Mouse (Mus musculus) left cerebral cortex, adult 8-10 months (tissue): ENCODE data around the gene Gm4201. TPM values are rescaled to one million over a fixed set of nuclear protein-coding genes. Genes with fewer than 3 reads are reported as not detected.
"Not testable (repeated sequence)": the region's sequence is repeated elsewhere in the genome, so short reads cannot be mapped to it uniquely, and the experiment has no call there.

Experiments
- DNase-seq, 2 experiments: peaks; one replicate each; pipeline ENCODE4 v3.0.0; 2022; ENCODE audit warnings: low spot score in 2 of 2
- total RNA-seq, 4 experiments: library from RNA; stranded (reverse); gene quantifications; 2 replicates each; pipeline ENCODE4 v1.2.4; 2022

Gm4201 gene
- total RNA-seq: not detected

- not testable (repeated sequence) for DNase-seq
These were observed at the start of gene Gm4201 for GRCm38 (mm10) chr7:22565243-22565642. Gene Gm4201 (minus strand): TSS chr7:22565343.

GRCm38 (mm10) chr7:22588027-22588426, 22.9 kb upstream of the Gm4201 start, which contains the start of gene Gm4565:
Gene Gm4565 (minus strand): TSS chr7:22588127.
- DNase-seq: not testable (repeated sequence)

GRCm38 (mm10) chr7:22534787-22535186, 30.4 kb downstream of the Gm4201 start, which contains the start of gene Gm8677:
Gene Gm8677 (minus strand): TSS chr7:22534887.
- not testable (repeated sequence) for DNase-seq

- not testable (repeated sequence) for DNase-seq
These were observed 42.5 kb downstream of the Gm4201 start, which contains the start of gene Vmn1r152 for GRCm38 (mm10) chr7:22522667-22523066. Gene Vmn1r152 (plus strand): TSS chr7:22522967.

Other genes starting within 250 kb of the Gm4201 start
- gene Gm4187, start 235.6 kb downstream of the Gm4201 start, total RNA-seq: not detected
- gene Gm8660, start 194.3 kb downstream of the Gm4201 start, total RNA-seq: not detected
- not detected for gene Vmn1r148, start 151.8 kb downstream of the Gm4201 start, total RNA-seq
- not detected for gene Vmn1r149, start 127.1 kb downstream of the Gm4201 start, total RNA-seq
- gene Gm10665, start 101.3 kb downstream of the Gm4201 start, total RNA-seq: not detected
- gene Vmn1r151, start 65.7 kb downstream of the Gm4201 start, total RNA-seq: not detected
- gene Vmn1r152, start 42.4 kb downstream of the Gm4201 start, total RNA-seq: not detected
- gene Gm8677, start 30.5 kb downstream of the Gm4201 start, total RNA-seq: not detected
- gene Gm4565, start 22.8 kb upstream of the Gm4201 start, total RNA-seq: not detected
- gene Vmn1r155, start 92.7 kb upstream of the Gm4201 start, total RNA-seq: not detected
- not detected for gene Gm8693, start 127.0 kb upstream of the Gm4201 start, total RNA-seq
- gene Gm4567, start 154.4 kb upstream of the Gm4201 start, total RNA-seq: not detected
- not detected for gene Vmn1r157, start 196.4 kb upstream of the Gm4201 start, total RNA-seq
- not detected for gene Vmn1r158, start 225.4 kb upstream of the Gm4201 start, total RNA-seq